Mouse (Mus musculus) naive thymus-derived CD4-positive, alpha-beta T cell, adult 2 months (primary cell): ENCODE data around the gene Nmb.
"Not testable (repeated sequence)": the region's sequence is repeated elsewhere in the genome, so short reads cannot be mapped to it uniquely, and the experiment has no call there.

Experiments used
- DNase-seq: peaks from one replicate; pipeline ENCODE4 v3.0.0-alpha.2; 2011; ENCODE audit warnings: low read depth

Nmb gene

DNA sequence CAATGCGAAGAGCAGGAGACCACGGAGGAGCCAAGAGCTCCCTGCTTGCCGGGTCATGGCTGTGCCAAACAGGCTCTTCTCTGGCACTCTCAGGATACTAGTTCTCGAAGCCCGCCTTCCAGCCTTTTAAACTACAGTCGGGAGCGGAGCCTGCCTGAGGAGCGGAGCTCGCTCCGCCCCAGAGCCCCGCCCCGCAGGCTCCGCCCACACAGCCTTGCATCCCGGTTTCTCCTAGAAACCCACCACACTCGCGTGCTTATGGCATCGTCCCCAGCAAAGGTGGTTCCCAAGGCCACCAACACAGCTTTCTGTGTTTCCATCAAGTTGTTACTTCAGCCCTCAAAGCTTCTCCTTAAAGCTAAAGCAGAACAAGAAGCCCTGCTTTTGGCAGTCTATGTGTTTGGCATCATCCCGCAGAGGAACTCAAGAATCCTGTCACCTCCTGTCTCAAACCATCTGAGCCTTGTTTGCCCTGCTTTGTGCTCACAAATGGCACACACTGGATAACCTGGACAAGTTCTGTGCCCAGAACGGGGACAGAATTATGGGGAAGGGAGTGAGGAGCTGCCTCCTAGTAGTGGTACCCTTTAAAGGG lies at the start of gene Nmb:
Gene Nmb (minus strand): TSS at position 156 of the 595 bp plus-strand sequence.
- peak; percentile 60 for DNase-seq

DNA sequence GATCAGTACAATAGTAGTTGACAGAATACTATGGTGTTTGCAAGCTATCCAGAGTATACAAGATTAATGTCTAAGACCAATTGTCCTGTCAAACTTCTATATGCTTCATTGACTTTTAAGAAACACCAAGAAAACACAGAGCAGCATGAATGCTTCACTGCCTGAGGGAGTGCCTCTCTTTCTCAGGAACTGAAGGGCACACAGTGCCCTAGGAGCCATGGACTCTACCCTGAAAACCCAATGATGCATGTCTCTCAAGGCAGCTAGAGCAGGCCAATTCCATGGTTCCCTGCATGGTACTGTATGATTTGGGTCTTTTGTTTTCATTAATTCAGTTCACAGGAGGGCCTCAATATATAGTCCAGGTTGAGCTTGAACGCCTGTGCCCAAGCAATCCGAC lies 49.4 kb upstream of the Nmb start:
- no peak for DNase-seq

DNA sequence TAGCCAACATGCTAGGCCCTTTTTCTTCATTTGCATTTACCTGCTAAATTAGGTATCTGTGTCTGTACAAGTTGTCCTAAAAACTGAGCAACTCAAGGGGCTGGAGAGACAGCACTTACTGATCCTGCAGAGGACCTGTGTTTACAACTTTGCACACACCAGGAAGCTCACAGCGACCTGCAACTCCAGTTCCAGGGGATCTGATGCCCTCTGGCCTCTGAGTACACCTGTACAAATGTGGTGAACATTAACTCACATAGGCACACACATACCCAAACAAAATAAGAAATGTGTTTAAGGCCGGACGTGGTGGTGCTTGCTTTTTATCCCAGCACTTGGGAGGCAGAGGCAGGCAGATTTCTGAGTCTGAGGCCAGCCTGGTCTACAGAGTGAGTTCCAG lies 47.3 kb upstream of the Nmb start:
- DNase-seq, result no peak

DNA sequence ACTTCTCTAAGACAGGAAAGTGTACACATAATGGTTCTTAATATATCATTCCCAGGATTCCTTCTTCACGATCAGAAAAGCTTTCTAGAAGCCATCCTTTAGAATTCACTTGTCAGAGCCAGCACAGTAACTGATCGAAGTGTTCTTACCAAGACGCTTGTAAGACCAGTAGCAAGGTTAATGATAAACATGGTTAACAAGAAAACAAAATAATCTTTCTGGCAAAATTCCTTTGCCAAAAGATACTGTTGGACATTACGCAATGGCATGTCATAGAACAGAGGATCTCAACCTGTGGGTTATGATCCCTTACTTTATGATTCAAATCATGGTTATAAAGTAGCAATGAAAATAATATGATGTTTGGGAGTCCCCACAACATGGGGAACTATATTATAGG lies 46.6 kb upstream of the Nmb start:
- no peak for DNase-seq

DNA sequence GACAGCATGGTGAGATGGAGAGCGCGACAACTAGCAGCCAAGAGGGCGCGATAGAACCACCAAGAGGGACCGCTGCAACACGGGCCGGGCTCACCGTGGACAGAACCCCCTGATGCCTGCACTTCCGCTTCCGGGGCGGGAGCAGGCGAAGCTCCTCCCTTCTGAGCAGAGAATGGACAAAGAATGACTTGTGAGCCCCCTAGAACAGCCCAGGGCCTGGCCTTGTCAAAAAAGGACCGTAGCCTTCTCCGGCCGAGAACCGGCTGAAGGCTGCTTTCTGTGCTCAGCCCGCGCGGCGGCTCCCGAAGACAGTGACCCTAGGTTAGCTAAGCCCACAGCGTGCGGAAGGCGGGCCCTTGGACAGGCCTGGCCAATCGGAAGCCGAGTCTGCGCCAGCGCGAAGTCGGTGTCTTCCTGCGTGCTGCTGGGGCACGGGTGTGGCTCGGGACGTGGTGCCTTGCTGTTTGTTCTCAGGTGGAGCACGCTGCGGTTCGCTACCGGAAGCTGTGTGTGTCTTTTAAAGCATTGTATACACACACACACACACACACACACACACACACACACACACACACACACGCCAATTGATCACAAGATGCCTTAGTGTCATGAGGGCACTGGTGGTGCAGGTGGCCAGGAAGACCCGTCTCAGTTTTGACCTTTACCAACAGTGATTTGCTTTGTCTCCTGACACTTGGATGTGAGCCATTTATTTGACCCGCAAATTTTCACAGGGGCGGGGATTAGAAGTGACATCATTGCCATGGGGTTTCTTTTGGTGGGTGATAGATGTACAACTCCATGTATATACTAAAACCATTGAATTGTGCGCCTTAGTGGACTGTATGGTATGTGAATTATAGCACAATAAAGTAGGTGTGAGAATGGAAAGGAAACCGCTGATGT lies 42.8 kb upstream of the Nmb start, which contains the start of gene Sec11a:
Gene Sec11a (minus strand): TSS at position 336 of the 906 bp plus-strand sequence.
- peak; percentile 97 for DNase-seq

DNA sequence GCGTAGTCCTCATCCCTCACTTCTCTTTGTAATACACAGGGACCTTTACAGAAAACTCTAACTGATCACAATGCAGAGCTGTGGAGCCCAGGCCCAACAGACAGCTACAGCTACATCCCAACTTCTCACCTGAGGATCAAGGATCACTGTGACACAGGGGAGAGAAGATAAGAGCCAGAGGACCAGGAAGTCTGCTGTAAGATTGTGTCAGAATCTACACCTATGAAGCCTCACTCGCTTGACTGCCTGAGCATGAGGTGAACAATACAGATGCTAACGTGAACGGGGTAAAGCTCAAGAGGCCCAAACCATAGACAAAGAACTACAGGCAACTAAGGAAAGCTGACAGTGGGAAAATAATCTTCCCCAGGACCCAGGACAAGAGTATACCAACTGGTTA lies 34.9 kb upstream of the Nmb start:
- no peak for DNase-seq

DNA sequence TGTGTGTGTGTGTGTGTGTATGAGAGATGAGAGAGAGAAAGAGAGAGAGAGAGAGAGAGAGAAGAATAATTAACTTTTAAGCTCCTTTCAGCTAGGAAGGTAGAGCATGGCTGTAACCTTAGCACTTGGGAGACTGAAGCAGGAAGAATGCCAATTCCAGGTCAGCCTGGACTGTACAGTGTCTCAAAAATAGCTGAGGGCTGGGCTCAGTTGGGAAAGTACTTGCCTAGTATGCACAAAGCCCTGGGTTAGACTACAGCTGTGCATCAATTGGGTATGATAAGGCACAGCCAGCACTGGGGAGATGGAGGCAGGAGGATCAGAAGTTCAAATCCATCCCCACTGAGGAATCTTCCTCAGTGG lies 32.4 kb upstream of the Nmb start:
- not testable (repeated sequence) for DNase-seq

DNA sequence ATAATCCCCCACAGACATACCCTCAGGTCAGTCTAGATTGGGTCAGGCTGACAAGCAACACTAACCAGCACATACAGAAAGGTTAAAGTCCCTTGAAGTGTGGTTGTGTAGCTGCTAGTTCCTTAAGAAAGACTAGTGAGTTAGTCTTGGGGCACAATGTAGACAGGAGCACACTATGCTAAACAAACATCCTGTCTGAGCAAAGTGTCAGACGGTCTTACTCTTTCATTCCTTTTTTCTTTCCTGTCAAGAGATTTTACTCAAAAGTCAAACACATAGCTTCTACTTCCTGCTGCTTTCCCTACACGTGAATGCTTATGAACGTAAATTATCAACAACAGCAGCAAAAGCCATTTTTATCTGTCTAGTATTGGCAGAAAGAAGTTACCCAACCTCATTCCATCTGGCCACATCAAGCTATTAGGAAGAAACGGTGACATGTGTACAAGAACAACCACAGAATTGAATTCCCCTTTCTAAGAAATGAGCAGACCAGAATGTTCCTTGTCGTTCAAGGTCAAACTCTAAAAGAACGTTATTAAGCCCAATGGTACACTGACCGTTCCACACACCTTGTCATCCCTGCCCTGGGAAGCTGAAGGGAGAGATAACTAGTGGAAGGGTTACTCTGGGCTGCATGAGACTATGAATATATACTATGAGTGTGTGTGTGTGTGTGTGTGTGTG lies 31.9 kb upstream of the Nmb start:
- DNase-seq, result peak; percentile 63

DNA sequence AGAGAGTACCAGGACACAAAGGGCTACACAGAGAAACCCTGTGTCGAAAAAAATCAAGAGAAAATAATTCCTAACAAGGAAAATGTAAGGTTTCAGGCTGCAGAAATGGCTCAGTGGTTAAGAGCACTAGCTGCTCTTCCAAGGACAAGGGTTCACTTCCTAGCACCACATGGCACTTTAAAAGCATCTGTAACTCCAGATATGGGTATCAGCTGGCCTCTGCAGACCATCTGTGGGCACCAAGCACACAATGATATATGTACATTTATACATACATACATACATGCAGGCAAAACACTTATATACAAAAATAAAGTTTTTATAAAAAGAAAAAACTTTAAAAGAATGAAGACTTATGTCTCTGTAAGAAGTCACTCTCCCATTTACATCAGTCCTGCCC lies 31.0 kb upstream of the Nmb start:
- DNase-seq, result no peak

DNA sequence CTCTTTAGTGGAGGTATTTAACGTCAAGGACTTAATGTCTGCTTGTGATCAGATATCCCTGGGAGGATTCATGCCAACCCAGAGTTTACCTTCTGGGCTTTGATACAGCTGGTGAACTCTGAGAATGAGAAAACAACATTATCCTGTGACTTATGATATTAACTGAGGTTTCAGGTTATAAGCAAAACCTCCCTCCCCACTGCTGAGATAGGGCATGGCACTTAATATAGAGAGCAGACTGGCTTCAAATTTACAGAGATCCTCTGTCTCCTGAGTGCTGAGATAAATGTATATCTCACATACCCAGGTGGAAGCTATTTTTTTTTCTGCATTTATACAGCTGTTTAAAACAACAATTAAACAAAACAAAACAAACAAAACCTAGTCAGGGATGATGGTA lies 27.9 kb upstream of the Nmb start:
- no peak for DNase-seq

DNA sequence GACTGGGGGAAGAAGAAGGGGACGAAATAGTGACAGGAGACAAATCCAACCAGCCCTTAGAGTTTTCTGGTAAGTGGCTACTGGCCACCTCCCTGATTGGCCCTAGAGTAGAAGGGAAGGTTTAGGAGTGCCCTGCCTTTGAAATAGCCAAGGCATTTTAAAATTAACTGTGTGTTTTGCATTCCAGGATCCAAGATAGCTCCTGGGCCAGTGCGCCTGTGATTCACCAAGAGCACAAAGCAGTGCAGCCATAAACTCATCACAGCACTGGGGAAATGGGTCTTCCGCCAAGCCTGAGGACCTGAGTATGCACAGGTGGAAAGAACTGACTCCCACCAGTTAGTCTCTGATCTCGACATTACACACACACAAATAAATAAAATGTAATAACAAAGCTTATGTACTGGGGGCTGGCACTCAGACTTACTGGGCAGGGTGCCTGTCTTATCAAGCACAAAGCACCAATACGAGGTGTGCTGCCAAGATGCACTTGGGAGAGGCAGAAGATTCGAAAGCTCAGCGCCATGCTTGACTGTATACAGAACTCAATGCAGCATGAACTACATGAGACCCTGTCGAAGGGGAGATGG lies 26.8 kb upstream of the Nmb start:
- DNase-seq, result no peak

DNA sequence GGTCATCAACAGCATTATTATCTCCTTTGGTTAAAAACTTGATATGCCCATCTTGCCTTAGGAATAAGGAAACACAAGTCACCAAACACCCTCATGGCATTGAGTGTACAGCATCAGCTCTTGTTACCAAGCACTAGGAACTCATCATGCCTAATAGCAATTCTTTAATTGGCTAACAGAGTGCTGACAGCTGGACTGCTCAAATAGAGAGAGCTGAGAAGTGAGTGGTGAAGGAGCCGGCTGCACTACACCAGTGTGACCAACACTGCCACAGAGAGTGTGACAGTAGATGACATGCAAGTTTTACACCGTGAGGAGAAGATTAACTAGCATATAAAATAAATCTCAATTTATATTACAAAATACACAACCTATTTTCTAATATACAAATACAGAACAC lies 18.3 kb upstream of the Nmb start:
- DNase-seq, result no peak

DNA sequence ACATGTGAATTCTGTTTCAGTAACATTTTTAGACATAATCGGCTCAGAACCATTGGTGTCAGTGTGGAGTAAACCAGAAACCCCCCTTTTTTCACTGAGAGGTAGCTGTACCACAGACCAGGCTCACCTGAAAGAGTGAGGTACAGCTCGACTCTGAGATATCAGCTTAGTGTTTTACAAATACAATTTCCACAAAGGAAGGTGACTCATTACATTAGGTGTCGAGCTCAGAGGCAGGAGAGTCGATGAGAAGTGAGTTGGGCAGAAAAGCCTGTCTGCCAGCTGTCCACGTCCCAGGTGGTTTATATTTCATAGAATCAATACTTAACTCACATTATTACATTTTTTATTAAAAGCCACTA lies 14.8 kb upstream of the Nmb start:
- DNase-seq, result no peak

DNA sequence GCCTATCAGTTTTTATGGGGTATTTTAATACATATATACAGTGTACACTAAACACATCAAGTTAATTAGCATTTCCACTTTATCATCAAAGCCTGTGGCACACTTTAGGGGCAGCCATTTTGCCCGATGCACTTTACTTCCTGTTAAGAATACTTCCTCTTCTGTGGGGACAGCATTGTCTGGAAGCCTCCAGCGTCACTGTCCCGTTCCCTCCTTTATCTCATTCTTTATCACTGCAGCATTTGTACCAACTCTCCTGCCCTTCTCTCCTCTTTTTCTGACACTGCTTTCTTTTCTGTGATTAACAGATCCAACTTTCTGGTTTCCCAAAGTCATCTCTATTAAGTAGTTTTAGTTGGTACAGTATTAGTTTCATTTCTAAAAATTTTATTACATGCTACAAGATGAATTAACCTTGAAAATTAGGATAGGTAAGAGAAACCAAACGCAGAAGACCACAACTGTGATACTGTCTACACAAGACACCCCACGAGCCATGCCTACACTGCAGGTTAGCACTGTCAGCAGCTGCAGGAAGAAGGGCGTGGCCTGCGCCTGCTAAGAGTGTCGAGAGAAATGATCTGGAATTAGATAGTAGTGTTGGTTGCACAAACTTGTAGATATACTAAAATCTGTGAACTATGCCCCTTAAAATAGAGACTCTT lies 14.2 kb upstream of the Nmb start:
- DNase-seq, result peak; percentile 63

DNA sequence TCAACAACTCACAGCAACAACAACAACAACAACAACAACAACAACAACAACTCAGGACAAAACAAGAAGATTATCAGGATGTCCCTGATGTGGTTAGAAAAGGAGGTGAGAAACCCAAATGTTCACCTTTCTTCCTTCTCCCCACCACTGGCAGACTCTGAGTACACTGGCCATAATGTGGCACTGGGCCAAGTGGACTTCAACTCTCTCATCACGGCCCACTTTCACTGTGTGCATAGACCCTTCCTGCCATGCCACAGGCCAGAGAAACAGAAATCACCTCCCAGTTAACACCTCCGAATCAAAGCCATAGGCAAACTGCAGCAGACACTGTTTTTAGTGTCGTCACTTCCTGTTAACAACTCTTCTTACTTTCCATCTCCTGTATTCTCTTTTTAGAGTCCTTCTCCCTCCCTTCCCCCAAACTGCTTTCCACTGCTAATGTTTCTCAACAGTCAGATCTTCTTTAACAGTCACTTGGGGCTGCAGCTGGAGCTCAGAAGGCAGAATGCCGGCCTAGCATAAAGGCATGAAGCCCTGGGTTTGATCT lies 13.1 kb upstream of the Nmb start:
- DNase-seq, result peak; percentile 71

DNA sequence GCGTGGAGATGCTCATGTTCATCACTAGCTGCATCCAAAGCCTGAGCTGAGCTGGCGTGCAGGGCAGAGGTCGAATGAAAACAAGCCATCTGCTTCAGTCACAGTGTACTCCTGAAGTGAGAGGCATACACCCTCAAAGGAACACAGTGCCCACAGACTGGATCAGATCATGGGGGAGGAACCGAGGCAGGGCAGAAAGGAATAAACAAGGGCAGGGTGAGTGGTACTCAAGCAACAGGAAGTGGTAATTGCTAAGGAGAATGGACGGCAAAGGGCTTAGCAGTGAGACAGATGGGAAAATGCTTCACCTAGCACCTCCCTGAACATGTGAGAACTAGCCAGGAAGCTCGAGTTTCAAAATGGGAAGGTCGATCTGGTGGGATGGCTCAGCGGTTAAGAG lies 7.6 kb upstream of the Nmb start:
- DNase-seq, result peak; percentile 47

DNA sequence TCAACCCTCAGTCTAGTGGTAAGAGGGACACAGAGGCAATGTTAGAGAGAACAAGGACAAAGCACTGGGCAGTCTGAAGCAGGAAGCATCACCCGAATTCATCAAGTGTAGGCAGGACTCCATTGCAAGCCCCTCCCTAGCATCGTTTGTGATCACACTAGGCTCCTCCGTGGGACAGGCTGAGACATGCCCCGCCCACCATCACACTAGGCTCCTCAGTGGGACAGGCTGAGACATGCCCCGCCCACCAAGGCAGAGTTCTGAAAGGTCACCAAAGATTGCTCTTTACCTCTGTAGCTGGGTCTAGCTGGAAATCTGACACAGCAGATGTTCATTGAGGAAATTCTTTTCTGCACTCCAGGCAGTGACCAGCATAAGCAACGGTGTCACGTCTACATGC lies 6.2 kb upstream of the Nmb start:
- DNase-seq, result no peak

DNA sequence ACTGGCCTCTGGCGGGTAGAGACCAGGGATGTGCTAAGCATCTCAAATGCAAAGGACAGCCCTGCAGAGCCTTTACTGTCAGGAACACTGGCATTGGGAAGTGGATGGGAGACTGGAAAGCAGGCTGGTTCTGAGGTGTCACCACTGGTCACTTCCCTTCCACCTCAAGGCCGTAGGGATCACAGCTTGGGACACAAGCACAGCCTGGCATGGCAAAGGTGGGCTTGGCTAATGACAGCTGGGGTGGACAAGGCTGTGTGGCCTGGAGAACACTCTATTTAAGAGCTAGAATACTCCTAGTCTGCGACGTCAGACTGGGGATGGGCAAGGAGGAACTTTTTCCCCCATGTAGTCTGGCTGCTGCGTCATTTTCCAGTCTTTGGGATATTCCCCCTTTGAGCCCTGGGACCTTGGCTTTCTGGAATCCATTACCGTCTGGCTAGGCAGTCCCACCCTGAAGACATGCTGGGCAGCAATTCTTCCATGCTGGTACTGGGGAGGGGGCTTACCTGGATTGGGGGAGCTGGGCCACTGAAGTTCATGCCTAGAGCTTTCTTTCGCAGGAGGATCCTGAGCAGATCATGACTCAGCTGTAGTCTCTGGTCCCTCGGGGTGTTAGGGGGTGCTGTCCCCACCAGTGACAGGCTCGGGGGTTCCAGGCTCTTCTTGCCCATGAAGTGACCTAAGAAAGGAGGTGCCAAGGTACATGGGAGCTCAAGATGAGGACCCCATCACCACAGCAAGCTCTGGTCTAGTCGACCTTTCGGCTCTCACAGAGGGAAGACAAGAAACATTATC lies 1.1 kb downstream of the Nmb start:
- DNase-seq, result no peak

DNA sequence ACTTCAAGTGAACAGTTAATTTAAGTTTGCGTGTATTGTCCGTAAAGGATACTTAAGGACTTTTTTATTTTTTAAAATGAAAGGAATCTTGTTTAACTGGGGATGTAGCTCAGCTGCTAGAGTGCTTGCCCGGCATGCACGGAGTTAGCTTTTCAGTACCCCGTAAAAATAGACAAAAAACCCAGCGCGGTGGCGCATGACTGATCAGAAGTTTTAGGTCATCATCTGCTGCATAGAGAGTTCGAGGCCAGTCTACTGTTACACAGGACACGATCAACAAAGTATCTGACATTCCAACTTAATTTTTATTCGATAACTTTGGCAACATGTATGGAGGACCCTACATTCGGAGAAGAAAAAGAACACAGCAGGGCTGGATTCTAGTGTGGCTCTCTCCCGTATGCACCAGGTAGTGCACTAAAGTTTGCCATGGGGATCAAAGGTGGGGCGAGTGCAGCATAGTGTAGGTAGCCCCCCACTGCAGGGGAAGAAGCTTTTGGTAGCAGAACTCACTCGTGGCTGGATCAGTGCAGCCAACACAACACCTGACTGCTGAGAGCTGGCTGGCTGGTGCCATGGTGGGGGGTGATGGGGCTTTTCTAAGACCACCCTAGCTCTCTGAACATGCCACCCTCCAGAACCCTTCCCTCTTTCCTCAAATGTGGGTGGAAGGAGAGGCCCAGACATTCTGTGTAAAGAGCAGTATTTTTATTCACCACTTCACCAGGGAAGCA lies 3.2 kb downstream of the Nmb start:
- no peak for DNase-seq

DNA sequence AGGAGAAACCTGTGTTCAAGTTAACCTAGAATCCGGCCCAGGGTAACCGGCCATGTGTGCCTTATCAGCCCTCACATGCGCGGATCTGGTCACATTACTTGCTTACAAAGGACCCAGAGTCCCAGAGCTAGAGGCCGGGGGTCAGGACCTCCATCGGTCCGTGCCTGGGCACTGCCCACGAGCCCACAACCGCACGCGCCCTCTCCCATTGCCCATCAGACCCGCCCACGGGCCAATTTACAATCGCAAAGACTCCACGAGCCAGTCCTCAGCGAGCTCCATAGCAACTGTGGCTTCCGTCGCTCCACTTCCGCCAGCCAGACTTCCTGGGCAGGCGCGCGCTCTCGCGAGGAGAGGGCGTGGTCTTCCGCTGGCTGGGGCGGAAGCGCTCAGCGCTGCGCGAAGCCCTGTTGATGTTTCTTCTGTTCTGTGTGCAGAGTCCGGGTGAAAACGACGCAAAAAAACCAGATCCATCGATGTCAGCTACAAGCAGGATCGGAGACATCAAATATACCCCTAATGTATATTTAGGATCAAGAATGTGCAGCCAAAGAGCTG lies 3.9 kb downstream of the Nmb start, which contains the start of gene Wdr73:
Gene Wdr73 (minus strand): TSS at position 326 of the 558 bp plus-strand sequence.
- DNase-seq, result peak; percentile 94
